Mouse (Mus musculus) E14TG2a.4 (cell line): ENCODE data around the gene Iqck.

ENCODE experiments used
- CTCF ChIP-seq: conservative IDR thresholded peaks from 2 replicates; pipeline ENCODE4 v1.5.1; 2014; ENCODE audit warnings: low read length
- NANOG ChIP-seq: IDR thresholded peaks from 2 replicates; pipeline ENCODE4 v1.6.1; 2014; ENCODE audit warnings: borderline replicate concordance, low read length, mixed read lengths
- POU5F1 ChIP-seq: IDR thresholded peaks from 2 replicates; pipeline ENCODE4 v1.6.1; 2014; ENCODE audit warnings: low read length, borderline replicate concordance

DNA sequence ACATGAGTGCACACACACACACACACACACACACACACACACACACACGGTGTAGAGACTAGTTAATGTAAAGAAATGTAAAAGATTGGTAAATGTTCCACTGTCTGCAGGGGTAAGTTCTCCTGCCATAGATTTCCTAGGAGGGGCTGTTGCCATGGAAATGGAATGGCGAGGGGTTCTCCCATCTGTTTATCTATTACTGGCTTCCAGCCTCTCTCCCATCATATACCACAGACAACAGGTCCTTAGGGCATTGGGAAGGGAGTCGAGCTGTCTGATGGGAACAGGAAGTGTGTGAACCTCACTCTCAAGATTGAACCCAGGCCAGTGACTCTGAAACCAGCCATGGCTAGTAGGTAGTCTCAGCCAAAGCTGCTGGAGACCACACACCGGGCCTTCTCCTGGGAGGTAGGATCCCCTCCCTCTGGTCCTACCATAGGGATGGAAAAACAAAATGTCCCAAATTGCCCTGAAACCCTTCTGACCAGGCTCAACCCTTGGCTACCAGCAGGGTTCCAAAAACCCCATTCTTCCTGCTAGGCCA is 135.9 kb downstream of the Iqck start:
- TF ChIP-seq CTCF (no peak), POU5F1 (no peak), NANOG (no peak)
